Mouse (Mus musculus): ENCODE results near the gene Prr5l. TPM values are rescaled to one million over a fixed set of nuclear protein-coding genes. Genes with fewer than 3 reads are reported as not detected.

Gene Prr5l
- polyA plus RNA-seq, 2 experiments = 16.4 to 27.3 TPM

DNA sequence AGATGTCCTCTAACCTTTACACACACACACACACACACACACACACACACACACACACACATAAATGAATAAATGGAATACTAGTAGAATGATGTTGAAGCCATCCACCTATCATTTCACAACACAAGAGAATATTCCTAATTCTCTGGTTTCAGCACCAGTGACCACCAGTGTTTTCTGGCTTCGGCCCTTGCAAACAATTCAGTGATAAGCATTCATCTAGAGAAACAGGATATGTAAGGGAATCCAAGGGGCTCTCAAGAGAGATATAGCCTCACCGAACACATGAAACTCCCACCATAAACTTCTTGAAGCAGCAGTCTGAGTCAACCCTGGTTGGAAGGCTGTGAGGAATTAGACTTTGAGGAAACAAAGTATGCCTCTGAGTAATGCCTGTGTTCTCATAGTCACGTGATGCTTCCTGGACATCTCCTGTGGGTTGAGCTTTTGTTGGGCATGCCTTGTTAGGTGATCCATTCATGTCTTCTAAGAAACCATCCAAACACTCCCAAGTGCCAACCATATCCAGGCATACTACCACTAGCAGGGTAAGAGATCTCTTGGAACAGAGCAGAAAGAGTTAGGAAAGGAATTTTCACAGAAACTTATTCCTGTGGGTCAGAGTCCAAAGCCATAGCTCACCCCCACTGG is 55.8 kb downstream of the Prr5l start:
- Histone ChIP-seq H3K27me3 (ENCODE audit: control insufficient read depth, insufficient read depth, low read length) (no peaks in the 10 kb centered on the region), H3K4me1 (ENCODE audit: control insufficient read depth, insufficient read depth, low read length) (no peaks in the 10 kb centered on the region), H3K36me3 (ENCODE audit: control insufficient read depth, insufficient read depth, low read length) (no peaks in the 10 kb centered on the region), H3K27ac (replicated peaks; ENCODE audit: low read depth, low read length) (no peak overlapping the region), H3K4me2 (replicated peaks; ENCODE audit: low read depth, low read length, severe bottlenecking) (no peak overlapping the region), H3K4me3 (replicated peaks; ENCODE audit: low read length) (no peak overlapping the region), H3K9ac (ENCODE audit: low read depth, low read length, severe bottlenecking) (no peak overlapping the region), H3K9me3 (ENCODE audit: control insufficient read depth, low read length) (no peaks in the 10 kb centered on the region)
- 76% methylated on average over 3 of the region's 3 CpGs for WGBS
- no peak for DNase-seq (ENCODE audit: low spot score)
- no peak for ATAC-seq (ENCODE audit: low FRiP score, low read depth)
- no peak for TF ChIP-seq POLR2A (IDR thresholded peaks at IDR 0.05; ENCODE audit: borderline replicate concordance, extremely low read depth, insufficient read depth, insufficient read length)

DNA sequence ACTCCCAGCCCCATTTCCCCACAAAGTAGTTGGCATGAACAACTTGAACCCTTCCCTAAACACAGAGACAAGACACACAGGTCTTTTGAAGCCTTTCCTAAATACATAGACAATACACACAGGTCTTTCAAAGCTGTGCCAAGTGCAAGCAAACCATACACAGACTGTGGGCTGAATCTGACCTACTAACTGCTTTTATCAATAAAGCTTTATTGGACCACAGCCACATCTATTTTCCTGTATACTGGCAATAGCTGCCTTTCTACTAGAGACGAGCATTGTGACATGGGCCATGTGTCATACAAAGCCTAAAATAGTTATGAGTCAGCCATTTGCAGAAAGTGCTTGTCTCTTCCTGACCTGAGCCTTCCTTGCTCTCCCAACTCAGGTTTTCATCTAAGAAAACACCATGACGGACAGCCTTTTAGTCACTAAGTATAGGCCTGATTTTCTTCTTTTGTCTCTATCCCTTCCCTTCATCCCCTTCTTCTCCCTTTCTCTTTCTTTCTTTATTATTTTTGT is 56.6 kb downstream of the Prr5l start:
- H3K9ac ChIP-seq (ENCODE audit: low read depth, low read length, severe bottlenecking) = no peak overlapping the region
- no peak for TF ChIP-seq POLR2A (IDR thresholded peaks at IDR 0.05; ENCODE audit: borderline replicate concordance, extremely low read depth, insufficient read depth, insufficient read length)
- WGBS = 69% methylated on average over 2 of the region's 2 CpGs
- no peak overlapping the region for H3K4me3 ChIP-seq (replicated peaks; ENCODE audit: low read length)
- DNase-seq (ENCODE audit: low spot score) (no peak), ATAC-seq (ENCODE audit: low FRiP score, low read depth) (no peak)
- H3K4me2 ChIP-seq (replicated peaks; ENCODE audit: low read depth, low read length, severe bottlenecking) = no peak overlapping the region
- H3K4me1 ChIP-seq (ENCODE audit: control insufficient read depth, insufficient read depth, low read length) = no peaks in the 10 kb centered on the region
- H3K27me3 ChIP-seq (ENCODE audit: control insufficient read depth, insufficient read depth, low read length) = no peaks in the 10 kb centered on the region
- H3K27ac ChIP-seq (replicated peaks; ENCODE audit: low read depth, low read length) = no peak overlapping the region
- H3K9me3 ChIP-seq (ENCODE audit: control insufficient read depth, low read length) = no peaks in the 10 kb centered on the region
- no peaks in the 10 kb centered on the region for H3K36me3 ChIP-seq (ENCODE audit: control insufficient read depth, insufficient read depth, low read length)

DNA sequence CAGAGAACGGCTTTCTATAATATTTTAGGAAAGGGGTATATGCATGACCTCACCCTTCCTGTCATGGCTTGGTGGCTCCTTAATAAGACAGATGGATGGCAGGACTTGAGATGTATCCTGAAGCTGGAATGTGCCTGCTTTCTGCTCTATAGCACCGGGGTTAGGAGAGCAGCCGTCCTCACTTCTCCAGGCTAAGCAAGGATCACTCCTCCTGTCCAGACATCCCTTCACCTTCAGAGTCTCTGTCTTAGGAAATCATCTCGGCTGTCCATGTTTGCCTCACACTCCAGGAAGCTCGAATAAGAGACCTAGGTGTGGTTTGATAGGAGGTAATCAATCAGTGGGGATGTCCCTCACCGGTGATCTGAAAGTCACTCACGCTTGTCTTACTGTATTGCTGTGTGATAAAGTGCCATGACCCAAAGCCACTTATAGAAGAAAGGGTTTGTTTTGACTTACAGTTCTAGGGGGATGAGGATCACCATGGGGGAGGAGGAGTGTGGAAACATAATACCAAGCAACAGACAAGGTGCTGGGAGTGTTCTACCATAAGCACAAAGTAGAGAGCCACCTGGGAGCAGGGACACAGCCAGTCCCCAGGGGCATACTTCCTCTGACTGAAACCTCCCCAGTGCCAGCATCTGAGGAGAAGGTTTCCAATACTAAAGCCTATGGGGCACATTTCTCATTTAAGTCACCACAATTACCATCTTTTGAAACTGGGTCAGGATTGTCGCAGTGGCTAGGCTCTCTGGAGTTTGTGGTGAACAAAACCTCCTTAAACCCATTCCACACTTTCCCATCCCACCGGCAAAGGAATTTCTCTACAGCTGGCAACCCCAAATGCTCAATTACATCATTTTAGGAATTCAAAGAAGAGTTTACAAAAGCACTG is 57.4 kb downstream of the Prr5l start:
- H3K9me3 ChIP-seq (ENCODE audit: control insufficient read depth, low read length) = no peaks in the 10 kb centered on the region
- H3K27ac ChIP-seq (replicated peaks; ENCODE audit: low read depth, low read length) = no peak overlapping the region
- no peak overlapping the region for H3K9ac ChIP-seq (ENCODE audit: low read depth, low read length, severe bottlenecking)
- H3K4me2 ChIP-seq (replicated peaks; ENCODE audit: low read depth, low read length, severe bottlenecking) = no peak overlapping the region
- H3K36me3 ChIP-seq (ENCODE audit: control insufficient read depth, insufficient read depth, low read length) = no peaks in the 10 kb centered on the region
- 84% methylated on average over 9 of the region's 9 CpGs for WGBS
- TF ChIP-seq POLR2A (IDR thresholded peaks at IDR 0.05; ENCODE audit: borderline replicate concordance, extremely low read depth, insufficient read depth, insufficient read length) = no peak
- no peaks in the 10 kb centered on the region for H3K4me1 ChIP-seq (ENCODE audit: control insufficient read depth, insufficient read depth, low read length)
- no peak overlapping the region for H3K4me3 ChIP-seq (replicated peaks; ENCODE audit: low read length)
- no peaks in the 10 kb centered on the region for H3K27me3 ChIP-seq (ENCODE audit: control insufficient read depth, insufficient read depth, low read length)
- DNase-seq (ENCODE audit: low spot score) (no peak), ATAC-seq (ENCODE audit: low FRiP score, low read depth) (no peak)

DNA sequence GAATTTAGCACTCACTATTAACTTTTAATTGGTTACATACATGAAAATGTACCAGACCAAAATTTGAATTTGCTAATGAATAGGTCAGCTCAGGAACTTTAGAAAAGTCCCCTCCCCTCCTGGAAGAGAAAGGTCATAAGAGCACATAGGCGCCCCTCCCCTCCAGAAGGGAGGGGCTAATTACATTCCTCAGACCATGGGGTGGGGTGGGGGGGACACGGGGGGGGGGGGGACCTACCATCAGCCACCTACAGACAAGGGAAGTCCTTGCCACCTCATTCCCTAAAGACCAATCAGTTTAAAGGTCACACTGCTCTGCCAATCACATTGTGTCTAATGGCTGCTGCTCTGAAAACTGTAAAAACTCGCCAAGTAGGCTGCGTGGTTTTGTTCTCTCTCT is 59.0 kb downstream of the Prr5l start:
- Histone ChIP-seq H3K4me1 (ENCODE audit: control insufficient read depth, insufficient read depth, low read length) (no peaks in the 10 kb centered on the region), H3K9ac (ENCODE audit: low read depth, low read length, severe bottlenecking) (no peak overlapping the region), H3K4me3 (replicated peaks; ENCODE audit: low read length) (no peak overlapping the region), H3K27me3 (ENCODE audit: control insufficient read depth, insufficient read depth, low read length) (no peaks in the 10 kb centered on the region), H3K9me3 (ENCODE audit: control insufficient read depth, low read length) (no peaks in the 10 kb centered on the region), H3K36me3 (ENCODE audit: control insufficient read depth, insufficient read depth, low read length) (no peaks in the 10 kb centered on the region), H3K4me2 (replicated peaks; ENCODE audit: low read depth, low read length, severe bottlenecking) (no peak overlapping the region), H3K27ac (replicated peaks; ENCODE audit: low read depth, low read length) (no peak overlapping the region)
- ATAC-seq (ENCODE audit: low FRiP score, low read depth) = no peak
- 55% methylated on average over 3 of the region's 4 CpGs for WGBS
- TF ChIP-seq POLR2A (IDR thresholded peaks at IDR 0.05; ENCODE audit: borderline replicate concordance, extremely low read depth, insufficient read depth, insufficient read length) = no peak
- no peak for DNase-seq (ENCODE audit: low spot score)

DNA sequence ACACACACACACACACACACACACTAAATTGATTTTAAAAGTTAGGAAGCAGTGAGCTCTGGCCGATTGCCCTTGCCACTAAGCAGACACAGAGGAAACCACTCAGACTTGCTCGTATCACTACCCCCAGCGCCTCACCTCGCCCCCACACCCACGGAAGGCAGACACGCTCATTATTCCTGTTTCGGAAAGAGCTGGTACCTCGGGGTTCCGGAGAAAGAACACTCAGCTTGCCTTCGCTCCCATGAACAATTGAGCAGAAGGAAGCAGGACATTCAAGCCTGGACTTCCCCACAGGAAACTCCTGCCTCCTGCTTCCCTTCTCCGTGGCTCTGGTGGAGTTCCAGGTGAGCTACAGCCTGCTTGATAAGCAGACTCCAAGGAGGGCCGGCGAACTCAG is 60.0 kb downstream of the Prr5l start:
- no peak for TF ChIP-seq POLR2A (IDR thresholded peaks at IDR 0.05; ENCODE audit: borderline replicate concordance, extremely low read depth, insufficient read depth, insufficient read length)
- no peaks in the 10 kb centered on the region for H3K4me1 ChIP-seq (ENCODE audit: control insufficient read depth, insufficient read depth, low read length)
- H3K9ac ChIP-seq (ENCODE audit: low read depth, low read length, severe bottlenecking) = no peak overlapping the region
- H3K36me3 ChIP-seq (ENCODE audit: control insufficient read depth, insufficient read depth, low read length) = no peaks in the 10 kb centered on the region
- no peak overlapping the region for H3K4me3 ChIP-seq (replicated peaks; ENCODE audit: low read length)
- H3K9me3 ChIP-seq (ENCODE audit: control insufficient read depth, low read length) = no peaks in the 10 kb centered on the region
- no peak overlapping the region for H3K27ac ChIP-seq (replicated peaks; ENCODE audit: low read depth, low read length)
- DNase-seq (ENCODE audit: low spot score) = no peak
- no peak for ATAC-seq (ENCODE audit: low FRiP score, low read depth)
- H3K27me3 ChIP-seq (ENCODE audit: control insufficient read depth, insufficient read depth, low read length) = no peaks in the 10 kb centered on the region
- H3K4me2 ChIP-seq (replicated peaks; ENCODE audit: low read depth, low read length, severe bottlenecking) = no peak overlapping the region
- 66% methylated on average over 13 of the region's 13 CpGs for WGBS

Data from limb, embryonic 14.5 days (tissue).